Mouse (Mus musculus) heart, postnatal 0 days (tissue): ENCODE measurements around the gene Irf1.

Experiments used
- CTCF ChIP-seq: IDR thresholded peaks from 2 replicates; pipeline ENCODE4 v1.5.1; 2016; ENCODE audit warnings: antibody characterized with exemption, control low read depth, low read depth
- EP300 ChIP-seq: IDR thresholded peaks from 2 replicates; pipeline ENCODE4 v1.6.1; 2016; ENCODE audit warnings: antibody characterized with exemption, low read depth

GRCm38 (mm10) chr11:53757612-53758011 lies 12.2 kb upstream of the Irf1 start:
- TF ChIP-seq EP300 (no peak), CTCF (no peak)
